Mouse (Mus musculus): ENCODE results near the gene Olfr521. TPM values are rescaled to one million over a fixed set of nuclear protein-coding genes. Genes with fewer than 3 reads are reported as not detected.

Gene Olfr521
- polyA plus RNA-seq (2014; fragmentation: Illumina TruSeq; extraction: RNeasy Lipid Tissue Mini Kit (QIAGEN cat#74804); ENCODE audit: low read depth, low replicate concordance): not detected

DNA sequence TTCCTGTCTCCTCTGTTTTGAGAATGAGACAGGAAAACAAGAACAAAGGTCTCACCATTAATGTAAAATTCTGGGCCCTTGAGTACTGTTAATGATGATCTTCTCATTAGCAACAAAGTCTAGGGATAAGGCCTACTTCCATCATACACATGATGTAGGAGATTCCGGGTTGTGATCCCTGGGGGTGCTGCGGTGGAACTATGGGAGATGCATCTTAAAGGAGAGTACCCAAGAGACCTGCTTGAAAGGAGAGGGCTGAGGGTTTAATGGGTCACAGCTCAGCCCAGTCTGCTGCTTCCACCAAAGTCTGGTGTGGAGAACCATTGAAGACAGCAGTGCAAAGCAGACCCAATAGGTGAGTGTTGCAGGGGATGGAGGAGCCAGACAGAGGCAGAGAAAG, at the start of gene Olfr521:
TSS of gene Olfr521 (plus strand) at position 301 of the 400 bp plus-strand sequence.

DNA sequence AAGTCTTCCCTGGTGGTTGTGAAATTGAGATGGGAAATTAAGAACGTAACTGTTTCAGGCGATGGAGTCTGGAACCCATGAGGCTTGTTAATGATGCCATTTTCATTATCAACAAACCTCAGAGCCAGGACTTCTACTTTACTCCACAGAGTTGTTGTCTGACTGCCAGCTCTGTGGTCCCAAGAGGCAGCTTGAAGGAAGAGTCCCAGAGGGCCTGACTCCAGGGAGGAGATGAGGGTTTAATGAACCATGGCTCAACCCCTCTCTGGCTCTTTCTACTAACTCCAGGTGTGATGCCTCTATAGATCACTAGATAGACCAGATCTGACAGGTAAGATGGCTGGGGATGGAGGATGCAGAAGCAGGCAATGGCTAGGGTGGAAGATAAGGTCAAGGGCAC, 33.3 kb upstream of the Olfr521 start, which contains the start of gene Olfr520:
TSS of gene Olfr520 (plus strand) at position 301 of the 400 bp plus-strand sequence.

Other genes with a start within 250 kb of the Olfr521 start
- gene Arrb1, start 228.0 kb upstream of the Olfr521 start, polyA plus RNA-seq (2014; fragmentation: Illumina TruSeq; extraction: RNeasy Lipid Tissue Mini Kit (QIAGEN cat#74804); ENCODE audit: low read depth, low replicate concordance): 17.6 TPM
- gene Tpbgl, start 136.4 kb upstream of the Olfr521 start, polyA plus RNA-seq (2014; fragmentation: Illumina TruSeq; extraction: RNeasy Lipid Tissue Mini Kit (QIAGEN cat#74804); ENCODE audit: low read depth, low replicate concordance): 0.95 TPM
- gene Slco2b1, start 52.2 kb upstream of the Olfr521 start, polyA plus RNA-seq (2014; fragmentation: Illumina TruSeq; extraction: RNeasy Lipid Tissue Mini Kit (QIAGEN cat#74804); ENCODE audit: low read depth, low replicate concordance): 8.0 TPM
- not detected for gene Olfr520, start 33.2 kb upstream of the Olfr521 start, polyA plus RNA-seq (2014; fragmentation: Illumina TruSeq; extraction: RNeasy Lipid Tissue Mini Kit (QIAGEN cat#74804); ENCODE audit: low read depth, low replicate concordance)
- gene Neu3, start 64.9 kb downstream of the Olfr521 start, polyA plus RNA-seq (2014; fragmentation: Illumina TruSeq; extraction: RNeasy Lipid Tissue Mini Kit (QIAGEN cat#74804); ENCODE audit: low read depth, low replicate concordance): 9.2 TPM
- not detected for gene Xrra1, start 95.6 kb downstream of the Olfr521 start, polyA plus RNA-seq (2014; fragmentation: Illumina TruSeq; extraction: RNeasy Lipid Tissue Mini Kit (QIAGEN cat#74804); ENCODE audit: low read depth, low replicate concordance)
- gene Spcs2, start 100.0 kb downstream of the Olfr521 start, polyA plus RNA-seq (2014; fragmentation: Illumina TruSeq; extraction: RNeasy Lipid Tissue Mini Kit (QIAGEN cat#74804); ENCODE audit: low read depth, low replicate concordance): 171 TPM
- 10.3 TPM for gene Rnf169, start 216.9 kb downstream of the Olfr521 start, polyA plus RNA-seq (2014; fragmentation: Illumina TruSeq; extraction: RNeasy Lipid Tissue Mini Kit (QIAGEN cat#74804); ENCODE audit: low read depth, low replicate concordance)
- 0.54 TPM for gene Chrdl2, start 242.7 kb downstream of the Olfr521 start, polyA plus RNA-seq (2014; fragmentation: Illumina TruSeq; extraction: RNeasy Lipid Tissue Mini Kit (QIAGEN cat#74804); ENCODE audit: low read depth, low replicate concordance)